Mouse (Mus musculus) ZHBTc4 (cell line): ENCODE data around the gene Bcl3.
"Not testable (repeated sequence)": the region's sequence is repeated elsewhere in the genome, so short reads cannot be mapped to it uniquely, and the experiment has no call there.

Experiments
- DNase-seq: peaks from one replicate; pipeline ENCODE4 v3.0.0-alpha.2; 2011; ENCODE audit warnings: low read depth, low spot score

Bcl3 gene

DNA sequence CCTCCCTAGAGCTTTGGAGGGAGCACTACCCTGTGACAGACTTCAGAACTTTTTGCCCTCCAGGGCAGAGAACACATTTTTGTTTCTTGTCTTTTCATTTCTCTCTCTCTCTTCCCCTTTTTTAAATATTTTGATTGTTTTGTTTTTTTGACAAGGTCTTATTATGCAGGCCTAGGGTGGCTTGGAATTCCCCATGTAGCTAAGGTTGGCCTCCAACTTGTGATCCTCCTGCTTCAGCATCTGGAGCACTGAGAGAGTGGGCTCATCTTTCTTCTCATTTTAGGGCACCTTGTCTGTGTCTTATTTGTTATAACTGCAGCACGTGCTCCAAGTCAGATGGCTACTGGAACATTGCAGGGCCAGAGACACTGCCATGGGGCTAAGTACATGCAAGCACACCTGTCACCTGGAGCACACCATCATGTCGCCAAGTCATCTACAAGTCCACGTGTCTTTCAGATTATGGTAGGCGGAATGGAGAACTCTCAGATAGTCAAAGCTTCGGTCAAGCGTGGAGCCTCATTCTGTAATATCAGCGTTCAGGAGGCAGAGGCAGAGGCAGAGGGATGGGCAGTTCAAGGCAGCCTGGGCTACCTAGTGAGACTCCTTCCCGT is 16.1 kb downstream of the Bcl3 start:
- no peak for DNase-seq

GRCm38 (mm10) chr7:19802995-19803394 is 19.6 kb downstream of the Bcl3 start:
- DNase-seq = peak; percentile 72

DNA sequence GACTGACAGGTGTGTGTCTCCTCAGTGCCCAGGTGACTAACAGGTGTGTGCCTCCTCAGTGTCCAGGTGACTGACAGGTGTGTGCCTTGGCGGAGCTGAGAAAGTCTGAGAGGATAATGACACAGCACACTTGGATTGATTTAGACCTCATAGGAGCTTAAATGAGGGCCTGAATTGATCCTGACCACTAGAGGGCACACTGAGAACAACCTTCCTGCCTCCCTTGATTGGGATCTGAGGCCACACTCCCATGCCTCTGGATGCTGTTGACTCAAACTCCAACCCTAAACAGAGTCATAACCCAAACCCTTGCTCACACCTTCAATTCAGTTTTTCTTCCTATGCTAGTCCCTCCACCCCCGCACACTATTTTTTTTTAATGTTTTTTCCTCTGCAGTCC is 21.8 kb downstream of the Bcl3 start:
- peak; percentile 86 for DNase-seq

DNA sequence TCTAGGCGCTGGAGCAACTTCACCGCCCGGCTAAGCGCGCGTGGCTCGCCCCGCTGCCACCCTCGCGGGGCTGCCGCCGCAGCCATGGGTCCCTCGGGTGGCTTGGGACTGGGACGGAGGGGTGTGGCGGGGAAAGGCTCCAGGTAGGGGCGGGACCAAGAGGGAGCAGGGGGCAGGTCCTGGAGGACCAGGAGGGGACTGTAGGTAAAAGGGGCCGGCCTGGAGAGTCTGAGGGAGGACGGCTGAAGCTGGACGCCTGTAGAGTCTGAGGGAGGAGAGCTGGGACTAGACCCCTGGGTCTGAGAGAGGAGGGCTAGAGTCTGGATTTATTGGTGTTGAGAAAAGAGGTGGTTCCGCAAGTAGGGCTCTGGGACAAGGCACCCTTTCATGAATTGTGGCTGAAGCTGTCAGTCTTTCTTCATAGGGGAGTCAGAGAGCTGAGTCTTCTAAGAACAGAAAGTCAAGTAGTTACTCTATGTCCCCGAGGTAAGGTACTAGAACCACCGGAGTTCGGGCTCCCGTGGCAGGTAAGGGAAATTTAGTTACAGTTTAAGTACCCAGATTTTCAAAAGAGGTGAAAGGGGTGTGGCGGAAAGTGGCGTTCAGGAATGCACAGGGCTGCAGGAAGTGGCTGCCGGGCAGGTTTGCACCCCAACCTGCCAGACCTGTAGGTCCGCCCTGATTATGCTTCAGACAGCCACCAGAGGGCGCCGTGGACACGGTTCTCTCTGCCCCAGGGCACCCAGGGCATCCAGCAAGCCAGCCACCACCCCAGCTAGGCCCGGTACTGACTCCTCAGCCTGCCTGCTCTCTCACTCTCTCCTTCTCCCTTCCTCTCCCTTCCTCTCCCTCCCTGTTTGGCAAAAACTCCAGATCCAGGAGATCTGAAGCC is 25.6 kb downstream of the Bcl3 start, which contains the start of gene Cblc:
Cblc (minus strand) TSS at position 113 of the 892 bp plus-strand sequence.
- DNase-seq = peak; percentile 93

GRCm38 (mm10) chr7:19796254-19796653 is 26.3 kb downstream of the Bcl3 start:
- peak; percentile 34 for DNase-seq

DNA sequence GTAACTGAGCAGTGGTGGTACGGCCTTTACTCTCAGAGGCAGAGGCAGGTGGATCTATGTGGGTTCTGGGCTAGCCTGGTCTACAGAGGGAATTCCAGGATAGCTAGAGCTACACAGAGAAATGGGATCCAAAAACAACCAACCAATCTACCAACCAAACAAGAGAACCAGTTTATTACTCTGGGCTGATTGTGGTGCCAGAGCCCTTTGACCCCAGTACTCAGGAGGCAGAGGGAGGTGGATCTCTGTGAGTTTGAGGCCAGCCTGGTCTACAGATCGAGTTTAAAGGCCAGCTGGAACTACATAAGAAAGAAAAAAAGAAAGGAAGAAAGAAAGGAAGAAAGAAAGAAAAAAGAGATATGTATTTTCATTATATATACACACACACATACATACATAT is 27.3 kb downstream of the Bcl3 start:
- DNase-seq = no peak

GRCm38 (mm10) chr7:19792701-19793630 is 29.6 kb downstream of the Bcl3 start:
- no peak for DNase-seq

DNA sequence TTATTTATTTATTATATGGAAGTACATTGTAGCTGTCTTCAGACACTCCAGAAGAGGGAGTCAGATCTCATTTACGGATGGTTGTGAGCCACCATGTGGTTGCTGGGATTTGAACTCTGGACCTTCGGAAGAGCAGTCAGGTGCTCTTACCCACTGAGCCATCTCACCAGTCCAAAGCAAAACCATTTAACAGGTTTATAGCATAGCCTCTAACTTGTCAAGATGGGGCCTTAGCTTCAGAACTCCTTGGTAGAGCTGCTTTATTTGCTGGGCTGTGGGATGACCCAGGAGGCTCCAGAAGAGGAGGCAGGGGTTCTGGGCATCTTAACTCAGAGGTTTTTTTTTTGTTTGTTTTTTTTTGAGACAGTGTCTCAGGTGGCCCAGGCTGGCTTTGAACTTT is 31.1 kb downstream of the Bcl3 start:
- DNase-seq = not testable (repeated sequence)

DNA sequence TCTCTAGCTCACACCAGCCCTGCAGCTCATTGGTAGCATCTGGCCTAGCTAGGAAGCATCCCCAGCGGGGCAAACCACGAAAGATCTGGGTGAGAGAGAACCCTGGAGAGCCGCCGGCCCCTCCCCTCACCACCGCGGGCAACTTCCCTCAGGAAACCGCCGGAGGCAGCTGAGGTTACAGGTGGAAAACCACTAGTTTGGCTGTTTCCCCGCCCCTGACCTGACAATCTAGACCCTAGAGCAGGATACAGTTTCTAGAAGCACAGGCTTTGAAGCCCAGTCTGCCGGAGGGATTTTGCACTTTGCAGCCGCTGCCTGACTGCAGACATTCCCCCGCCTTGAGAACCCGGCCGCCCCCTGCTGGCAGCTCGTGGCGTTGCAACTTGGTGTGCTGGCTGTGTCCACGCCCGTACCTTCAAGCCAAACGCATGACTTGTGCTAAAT is 32.6 kb downstream of the Bcl3 start:
- DNase-seq = peak; percentile 92

DNA sequence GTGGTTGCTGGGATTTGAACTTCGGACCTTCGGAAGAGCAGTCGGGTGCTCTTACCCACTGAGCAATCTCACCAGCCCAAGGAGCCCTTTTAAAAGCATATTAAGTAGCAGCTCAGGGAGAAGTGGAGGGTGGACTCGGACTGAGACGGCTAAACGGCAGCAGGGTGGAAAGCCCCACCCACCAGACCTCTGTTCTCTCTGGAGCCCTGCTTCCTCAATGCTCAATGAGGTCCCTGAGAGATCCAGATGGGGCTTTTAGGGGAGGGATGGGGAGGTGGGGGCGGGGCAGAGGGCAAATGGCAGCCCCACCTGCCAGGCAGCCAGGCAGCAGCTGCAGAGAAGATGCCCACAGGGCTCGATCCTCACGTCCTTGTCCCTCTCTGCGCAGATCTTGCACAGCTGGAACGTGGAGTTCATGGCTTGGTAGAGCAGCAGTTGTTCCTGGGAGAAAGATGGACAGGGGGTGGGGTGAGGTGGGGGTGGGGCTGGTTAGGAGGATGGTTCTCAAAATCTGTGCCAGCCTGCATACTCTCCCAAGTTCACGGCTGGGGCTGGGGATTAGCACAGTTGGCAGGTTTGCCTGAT is 36.6 kb downstream of the Bcl3 start:
- no peak for DNase-seq

GRCm38 (mm10) chr7:19784764-19785535 is 37.6 kb downstream of the Bcl3 start:
- no peak for DNase-seq

GRCm38 (mm10) chr7:19783630-19784029 is 38.9 kb downstream of the Bcl3 start:
- no peak for DNase-seq

DNA sequence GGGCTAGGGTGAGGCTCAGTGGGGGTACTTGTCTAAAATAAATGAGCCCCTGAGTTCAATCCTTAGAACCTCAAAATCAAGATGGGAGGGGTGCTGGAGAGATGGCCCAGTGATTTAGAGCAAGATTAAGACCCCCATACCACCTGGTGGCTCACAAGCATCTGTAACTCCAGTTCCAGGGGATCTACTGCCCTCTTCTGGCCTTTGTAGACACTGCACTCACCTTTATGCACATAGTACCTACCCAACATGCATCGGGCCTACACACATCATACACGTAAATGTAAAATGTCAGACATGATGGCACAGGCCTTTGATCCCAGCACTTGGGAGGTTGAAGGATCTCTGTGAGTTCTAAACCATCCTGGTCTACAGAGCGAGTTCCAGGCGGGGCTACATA is 39.9 kb downstream of the Bcl3 start:
- peak; percentile 93 for DNase-seq

- peak; percentile 92 for DNase-seq
These were observed 40.8 kb downstream of the Bcl3 start for GRCm38 (mm10) chr7:19781741-19782140.

GRCm38 (mm10) chr7:19779903-19780302 is 42.7 kb downstream of the Bcl3 start:
- DNase-seq = peak; percentile 70

GRCm38 (mm10) chr7:19778645-19779044 is 43.9 kb downstream of the Bcl3 start:
- peak; percentile 67 for DNase-seq

- DNase-seq = no peak
These were observed 45.4 kb downstream of the Bcl3 start for GRCm38 (mm10) chr7:19777049-19777723.

DNA sequence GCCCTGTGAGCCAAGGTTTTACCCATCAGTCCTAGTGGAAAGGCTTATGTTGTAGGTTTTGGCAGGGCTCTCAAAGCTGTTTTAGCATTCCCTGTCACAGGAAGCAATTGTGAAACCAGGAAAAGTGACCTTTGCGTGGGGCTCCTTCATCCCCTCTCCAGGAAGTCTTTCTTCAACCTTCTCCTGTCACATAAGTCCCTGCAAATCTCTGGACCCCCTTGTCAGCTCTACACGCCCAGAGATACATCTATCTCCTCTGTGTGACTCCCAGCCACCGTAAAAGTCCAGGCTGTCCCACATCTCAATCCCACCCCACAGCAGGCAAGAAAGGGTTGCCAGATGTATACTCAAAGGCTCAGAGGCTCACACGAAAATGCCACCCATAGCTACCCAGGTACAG is 50.9 kb downstream of the Bcl3 start:
- DNase-seq = no peak

DNA sequence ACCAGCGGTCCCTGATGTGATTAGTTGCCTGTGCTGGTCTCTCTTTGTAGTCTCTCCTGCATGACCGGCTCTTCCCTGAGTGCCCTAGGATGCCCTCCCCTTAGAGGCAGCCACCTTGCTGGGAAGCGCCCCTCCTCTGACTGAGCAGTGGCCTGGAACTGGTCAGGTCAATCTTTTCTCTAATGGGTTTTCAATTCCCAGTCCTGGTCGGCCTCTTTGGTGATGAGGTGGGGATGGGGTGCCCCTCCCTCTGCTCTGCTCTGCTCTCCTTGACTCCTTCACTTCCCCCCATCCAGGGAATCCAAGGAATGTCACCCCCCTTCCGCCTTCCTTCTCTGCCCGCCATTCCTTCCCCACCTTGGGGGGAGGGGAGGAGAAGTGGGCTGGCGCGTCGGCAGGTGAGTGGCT is 51.6 kb downstream of the Bcl3 start, which contains the start of gene Bcam:
Bcam (minus strand) TSS at position 33 of the 408 bp plus-strand sequence.
- peak; percentile 92 for DNase-seq

DNA sequence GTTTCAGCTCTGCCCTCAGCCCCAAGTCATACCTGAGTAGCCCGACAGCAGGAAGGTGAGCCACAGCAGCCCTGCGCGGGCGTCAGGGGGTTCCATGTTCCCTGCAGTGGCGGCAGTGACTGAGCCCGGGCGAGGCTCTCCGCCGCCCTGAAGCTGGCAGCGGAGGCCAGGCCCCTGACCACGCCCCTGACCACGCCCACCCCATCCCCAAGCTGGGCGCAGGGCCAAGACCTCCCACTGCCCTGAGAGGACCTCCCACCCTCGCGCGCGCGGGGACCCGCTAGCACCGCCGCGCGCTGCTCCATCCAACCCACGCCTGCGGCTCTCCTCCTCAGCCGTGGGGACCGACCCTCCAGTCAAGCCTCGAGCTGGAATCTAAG is 52.2 kb downstream of the Bcl3 start:
- DNase-seq = peak; percentile 92
